In genomic region chr13:53184149-53184548, GRCm38 (mm10) we compare ENCODE assay signal across 29 mouse cellular contexts.
DNase-seq lines count a peak whose midpoint lies in the region; ATAC-seq lines count a peak whose summit lies in the region.
"Had no signal": no experiment of that assay in that cellular context is flagged by ENCODE, and none has a peak within 500 bp of the region (broad histone marks: within the 10 kb centered on the region; RNA-seq: fewer than 3 reads in every experiment).

No protein-coding gene starts in this region.

- H3K9ac ChIP-seq in heart, embryonic 13.5 days = 0 out of 2 replicates have a peak overlapping the region, but pooled peaks have one; percentile 24
- H3K9ac ChIP-seq: hindbrain, embryonic 15.5 days; intestine, embryonic 15.5 days; liver, embryonic 15.5 days; lung, embryonic 15.5 days; neural tube, embryonic 15.5 days; stomach, embryonic 15.5 days had no signal

- no peak overlapping the region for H3K4me2 ChIP-seq in heart, embryonic 13.5 days
- H3K4me2 ChIP-seq: hindbrain, embryonic 15.5 days; liver, embryonic 15.5 days; lung, embryonic 15.5 days; neural tube, embryonic 15.5 days; stomach, embryonic 15.5 days had no signal

- peaks cover 41% of the 10 kb centered on the region for H3K4me1 ChIP-seq in heart, embryonic 13.5 days
- H3K4me1 ChIP-seq in embryonic facial prominence, embryonic 10.5 days = peaks cover 74% of the 10 kb centered on the region
- H3K4me1 ChIP-seq in limb, embryonic 10.5 days = peaks cover 83% of the 10 kb centered on the region
- H3K4me1 ChIP-seq: liver, embryonic 15.5 days had no signal

- no peak for ATAC-seq in heart, embryonic 13.5 days (ENCODE audit: extremely low read depth, insufficient number of reproducible peaks, low FRiP score, low TSS enrichment)
- no peak for ATAC-seq in megakaryocyte, adult 5-6 weeks (ENCODE audit: poor library complexity, severe bottlenecking)
- ATAC-seq: CD4-positive, CD25-positive, alpha-beta regulatory T cell, adult 4 months; forebrain, embryonic 16.5 days; intestine, embryonic 15.5 days; midbrain, embryonic 16.5 days had no signal

- no peak for DNase-seq in heart, postnatal 25 days (ENCODE audit: low spot score)
- no peak for DNase-seq in embryonic facial prominence, embryonic 10.5 days (ENCODE audit: low spot score)
- no peak for DNase-seq in limb, embryonic 10.5 days (ENCODE audit: low spot score)
- DNase-seq in thymus, postnatal 0 days (ENCODE audit: low spot score) = no peak
- DNase-seq in urinary bladder, postnatal 4 days (ENCODE audit: low spot score in 2 of 2) = no peak
- DNase-seq: adrenal gland, postnatal 25 days; cerebellum, adult 8-10 months; cerebellum, postnatal 36 days; gastrocnemius, postnatal 14 days; heart, adult 11 months; heart, postnatal 14 days; kidney, adult 8-10 months; kidney, postnatal 10 days; liver; lung, postnatal 4 days; thymus, adult 18-20 months had no signal

- no peak overlapping the region for H3K27ac ChIP-seq in heart, embryonic 13.5 days (replicated peaks)
- H3K27ac ChIP-seq in embryonic facial prominence, embryonic 10.5 days (replicated peaks) = peak overlapping the region; percentile 82
- H3K27ac ChIP-seq in limb, embryonic 10.5 days = peak overlapping the region; percentile 88
- H3K27ac ChIP-seq: hindbrain, embryonic 15.5 days; intestine, embryonic 15.5 days; liver, embryonic 15.5 days; neural tube, embryonic 15.5 days had no signal

- no peak overlapping the region for H3K4me3 ChIP-seq in heart, embryonic 13.5 days
- peak overlapping the region; percentile 26; the same call in 1 of the 2 replicates for H3K4me3 ChIP-seq in embryonic facial prominence, embryonic 10.5 days
- H3K4me3 ChIP-seq in limb, embryonic 10.5 days = no peak overlapping the region
- H3K4me3 ChIP-seq: heart, embryonic 12.5 days; hindbrain, embryonic 15.5 days; intestine, embryonic 15.5 days; liver, embryonic 15.5 days; lung, embryonic 15.5 days; myocyte; neural tube, embryonic 15.5 days; stomach, embryonic 15.5 days had no signal

- no peaks in the 10 kb centered on the region for H3K9me3 ChIP-seq in heart, embryonic 13.5 days
- 0 out of 2 replicates have a peak, but pooled peaks cover 3% of the 10 kb centered on the region for H3K9me3 ChIP-seq in embryonic facial prominence, embryonic 10.5 days
- no peaks in the 10 kb centered on the region for H3K9me3 ChIP-seq in limb, embryonic 10.5 days (replicated peaks)
- H3K9me3 ChIP-seq: hindbrain, embryonic 15.5 days; intestine, embryonic 15.5 days; liver, embryonic 15.5 days; lung, embryonic 15.5 days; neural tube, embryonic 15.5 days; stomach, embryonic 15.5 days had no signal

- intact Hi-C loops in heart, postnatal 25 days (cut with DNase I) = no loop called here

- H3K36me3 ChIP-seq in heart, embryonic 13.5 days = no peaks in the 10 kb centered on the region; the same call in 1 of the 2 replicates
- H3K36me3 ChIP-seq in embryonic facial prominence, embryonic 10.5 days (replicated peaks) = peaks cover 14% of the 10 kb centered on the region; the same call in 1 of the 2 replicates
- H3K36me3 ChIP-seq in limb, embryonic 10.5 days = peaks cover 20% of the 10 kb centered on the region
- H3K36me3 ChIP-seq: heart, embryonic 12.5 days; hindbrain, embryonic 15.5 days; intestine, embryonic 15.5 days; liver, embryonic 15.5 days; lung, embryonic 15.5 days; neural tube, embryonic 15.5 days; stomach, embryonic 15.5 days had no signal

- H3K27me3 ChIP-seq in heart, embryonic 13.5 days (replicated peaks) = no peaks in the 10 kb centered on the region
- H3K27me3 ChIP-seq in embryonic facial prominence, embryonic 10.5 days (replicated peaks; ENCODE audit: low read depth, poor library complexity, severe bottlenecking) = no peaks in the 10 kb centered on the region
- no peaks in the 10 kb centered on the region for H3K27me3 ChIP-seq in limb, embryonic 10.5 days (ENCODE audit: low read depth, poor library complexity, severe bottlenecking)
- H3K27me3 ChIP-seq: heart, embryonic 12.5 days; hindbrain, embryonic 15.5 days; intestine, embryonic 15.5 days; liver, embryonic 15.5 days; lung, embryonic 15.5 days; neural tube, embryonic 15.5 days; stomach, embryonic 15.5 days had no signal

- WGBS in heart, embryonic 13.5 days = 77% methylated on average over 5 of the region's 5 CpGs
- 40% methylated on average over 5 of the region's 5 CpGs for WGBS in embryonic facial prominence, embryonic 10.5 days
- WGBS in limb, embryonic 10.5 days = 34% methylated on average over 5 of the region's 5 CpGs
